Mouse (Mus musculus): ENCODE results near the gene Tbc1d1.
A peak's percentile ranks its signal among the peaks of the same experiment; 100 is the strongest.

DNA sequence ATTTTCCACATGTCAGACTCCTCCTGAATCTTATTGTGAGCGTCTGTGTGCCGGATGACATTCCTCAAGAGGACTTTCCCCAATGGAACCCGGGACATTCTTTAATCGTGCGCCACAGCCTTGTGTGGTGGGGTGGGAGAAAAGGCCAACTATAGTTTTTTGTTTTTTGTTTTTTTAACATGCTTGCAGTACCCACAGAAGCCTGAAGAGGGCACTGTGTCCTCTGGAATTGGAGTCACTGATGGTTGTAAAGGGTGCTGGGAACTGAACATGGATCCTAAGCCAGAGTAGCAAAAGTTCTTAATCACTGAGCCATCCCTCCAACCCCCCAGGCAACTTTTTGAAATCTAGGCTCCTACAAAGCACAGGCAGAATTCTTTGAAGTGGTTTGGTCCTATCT, 34.8 kb downstream of the Tbc1d1 start:
- TF ChIP-seq CTCF (IDR thresholded peaks at IDR 0.05; ENCODE audit: extremely low read depth, insufficient read length, insufficient replicate concordance, low read depth, low read length): peak; percentile 27; the same call in 1 of the 2 replicates
- TF ChIP-seq POLR2A (IDR thresholded peaks at IDR 0.05; ENCODE audit: low read depth, low read length): no peak

Data from small intestine, adult 2 months (tissue).